Mouse (Mus musculus): ENCODE measurements around the gene Dnajb2.
A peak's percentile ranks its signal among the peaks of the same experiment; 100 is the strongest.

Gene Dnajb2

GRCm38 (mm10) chr1:75248041-75248772, 12.0 kb downstream of the Dnajb2 start:
- no peak for DNase-seq (ENCODE audit: extremely low spot score, low read depth, low spot score)

- no peak for DNase-seq (ENCODE audit: extremely low spot score, low read depth, low spot score)
Measured at GRCm38 (mm10) chr1:75250498-75250897, 14.3 kb downstream of the Dnajb2 start.

GRCm38 (mm10) chr1:75251112-75251970, 15.1 kb downstream of the Dnajb2 start:
- no peak for DNase-seq (ENCODE audit: extremely low spot score, low read depth, low spot score)

DNA sequence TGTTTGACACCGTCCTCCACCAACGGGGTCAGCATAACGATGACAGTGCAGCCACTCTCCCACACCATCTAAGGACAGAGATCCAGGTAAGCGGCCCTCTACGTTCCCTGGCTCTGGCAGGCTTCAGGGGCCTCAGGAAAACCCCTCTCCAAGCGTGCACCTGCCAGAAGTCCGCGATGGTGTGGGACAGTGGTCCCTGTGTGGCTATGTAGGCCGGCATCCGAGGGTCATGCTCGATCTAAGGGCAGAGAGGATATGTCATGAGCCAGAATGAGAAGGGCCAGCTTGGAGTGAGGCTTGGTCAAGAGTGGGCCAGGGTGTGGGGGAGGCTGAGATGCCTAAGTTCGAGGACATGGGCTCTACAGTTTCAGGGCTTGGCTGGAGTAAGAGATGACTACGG, 16.1 kb downstream of the Dnajb2 start:
- no peak for DNase-seq (ENCODE audit: extremely low spot score, low read depth, low spot score)

- no peak for DNase-seq (ENCODE audit: extremely low spot score, low read depth, low spot score)
Measured at GRCm38 (mm10) chr1:75253029-75253428, 16.8 kb downstream of the Dnajb2 start.

DNA sequence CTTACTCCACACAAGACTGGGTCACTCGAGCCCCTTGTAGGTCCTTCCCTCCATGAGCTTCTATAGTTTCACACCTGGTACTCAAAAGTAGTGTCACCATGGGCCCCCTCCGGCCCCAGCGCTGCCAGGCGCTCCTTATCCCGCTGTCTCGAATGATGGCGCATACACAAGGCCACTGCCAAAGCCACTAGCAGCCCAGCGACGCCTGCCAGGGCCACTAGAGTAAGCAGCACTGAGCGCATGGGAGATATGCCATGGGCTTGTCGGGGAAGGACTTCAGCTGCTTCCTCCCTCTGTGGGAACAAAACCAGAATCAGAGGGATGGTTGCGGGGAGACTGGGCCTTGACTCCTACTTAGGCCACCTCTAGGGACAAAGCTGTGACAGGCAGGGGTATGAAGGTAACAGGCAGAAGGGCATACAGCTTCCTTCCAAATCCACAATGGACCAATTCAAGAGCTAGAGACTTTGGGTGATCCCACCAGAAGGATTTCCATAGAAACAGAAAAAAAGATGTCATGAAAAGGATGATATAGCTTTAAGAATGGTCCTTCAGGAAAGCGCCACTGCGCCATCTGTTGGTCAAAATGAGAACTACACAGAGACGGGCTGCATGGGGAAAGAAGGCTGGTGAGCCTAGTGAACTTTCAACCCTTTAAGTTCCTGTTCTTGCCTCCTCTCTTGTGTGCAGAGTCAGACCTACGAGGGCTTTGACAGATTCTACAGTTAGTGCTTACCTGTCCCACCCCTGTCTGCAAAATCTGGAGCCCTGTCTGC, 17.8 kb downstream of the Dnajb2 start:
- DNase-seq (ENCODE audit: extremely low spot score, low read depth, low spot score) = no peak

DNA sequence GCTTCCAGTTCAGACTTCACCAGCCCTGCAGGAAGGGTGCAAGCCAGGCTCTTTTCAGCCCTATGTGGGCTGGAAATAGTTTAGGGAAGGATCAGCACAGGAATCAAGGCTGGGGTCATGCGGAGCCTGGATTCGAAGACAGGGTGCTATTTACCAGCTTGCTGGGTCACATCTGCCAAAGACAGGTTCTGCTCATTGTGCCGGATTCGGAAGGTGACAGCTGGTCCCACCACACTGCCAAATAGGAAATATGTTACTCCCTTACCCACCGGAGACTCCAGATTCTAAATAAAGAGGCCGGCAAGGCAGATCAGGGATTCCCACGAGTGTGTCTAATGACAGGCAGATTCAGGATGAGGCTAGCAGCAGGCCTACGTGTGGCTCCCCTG, 18.4 kb downstream of the Dnajb2 start:
- DNase-seq (ENCODE audit: extremely low spot score, low read depth, low spot score) = no peak

GRCm38 (mm10) chr1:75255516-75256046, 19.4 kb downstream of the Dnajb2 start:
- DNase-seq (ENCODE audit: extremely low spot score, low read depth, low spot score) = no peak

- DNase-seq (ENCODE audit: extremely low spot score, low read depth, low spot score) = no peak
Measured at GRCm38 (mm10) chr1:75261278-75261677, 25.1 kb downstream of the Dnajb2 start.

DNA sequence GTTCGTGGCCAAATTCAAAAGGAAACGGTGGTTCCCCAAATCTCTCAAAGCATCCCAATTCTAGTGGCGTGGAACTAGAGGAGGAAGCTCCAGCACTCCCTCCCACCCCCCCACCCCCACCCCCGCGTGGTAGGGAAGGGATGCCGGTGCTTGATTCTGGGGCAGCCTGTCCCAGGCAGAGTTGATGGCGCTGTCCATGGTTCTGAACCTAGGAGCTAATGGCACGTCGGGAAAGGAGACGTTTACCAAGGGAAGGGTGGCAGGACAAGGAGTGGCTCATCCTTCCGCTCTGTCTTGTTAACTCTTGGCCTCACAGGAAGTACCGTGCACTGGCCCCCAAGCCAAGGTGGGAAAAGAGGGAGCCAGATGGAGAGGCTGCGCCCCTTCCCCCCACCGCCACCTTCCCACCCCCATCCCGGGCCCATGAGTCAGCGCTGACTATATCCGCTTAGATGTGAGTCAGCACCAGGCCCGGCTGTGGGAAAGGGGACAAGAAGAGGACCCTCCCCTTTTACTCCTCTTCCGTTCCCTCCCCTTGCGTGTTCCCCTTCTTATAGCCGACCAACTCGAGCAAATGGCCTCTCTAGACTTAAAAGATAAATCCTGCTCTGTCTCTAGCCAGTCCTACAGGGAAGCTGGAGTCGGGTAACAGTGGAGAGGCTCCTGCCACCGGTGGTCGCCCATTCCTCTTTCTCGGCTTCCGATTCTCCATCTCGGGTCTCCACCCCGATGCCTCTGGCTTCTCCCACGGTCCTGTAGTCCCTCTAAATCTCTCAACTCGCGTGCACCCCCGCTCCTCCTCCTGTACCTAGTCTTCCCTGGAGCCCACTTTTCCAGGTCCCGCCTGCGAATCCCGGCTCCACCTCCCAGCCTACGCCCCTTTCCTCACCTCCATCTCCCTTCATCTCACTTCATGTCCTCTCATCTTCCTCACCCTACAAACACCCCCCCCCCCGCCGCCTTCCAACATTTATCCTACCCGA, 27.1 kb downstream of the Dnajb2 start:
- DNase-seq (ENCODE audit: extremely low spot score, low read depth, low spot score) = no peak

DNA sequence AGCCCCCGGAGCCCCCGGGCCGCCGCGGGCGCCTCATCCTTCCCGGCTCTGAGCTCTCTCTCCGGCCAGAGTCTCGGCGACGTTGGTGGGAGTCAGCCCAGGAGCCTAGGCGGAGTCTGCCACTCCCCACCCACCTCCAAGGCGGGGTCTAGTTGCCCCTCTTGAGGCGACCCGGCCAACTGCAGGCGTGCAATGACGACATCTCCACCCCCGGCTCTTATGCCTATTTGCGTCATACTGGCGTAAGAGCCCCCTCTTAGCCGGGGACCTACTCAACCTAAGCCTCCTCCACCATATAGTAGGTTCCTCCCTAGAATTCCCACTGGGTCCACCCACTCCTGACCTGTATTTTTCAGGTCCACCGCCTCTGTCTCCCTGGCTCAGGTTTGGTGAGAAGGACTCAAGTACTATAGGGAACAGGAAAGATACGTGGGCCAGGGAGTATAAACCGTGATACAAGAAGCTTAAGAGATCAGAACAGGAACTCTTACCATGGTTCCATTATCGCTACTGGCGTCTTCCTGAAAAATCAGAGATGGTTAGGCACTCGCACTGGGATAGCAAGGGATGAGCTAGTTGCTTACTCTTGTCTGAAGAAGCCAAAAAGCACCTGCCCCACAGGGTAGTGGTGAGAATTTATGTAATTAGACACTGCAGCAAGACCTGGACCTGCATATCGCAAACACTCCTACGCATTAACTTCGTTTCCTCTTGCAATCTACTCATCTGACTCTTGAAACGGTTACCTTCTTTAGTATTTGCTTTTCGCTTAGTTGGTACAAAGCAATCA, 28.1 kb downstream of the Dnajb2 start, which contains the start of gene Ptprn:
Ptprn (minus strand) TSS at position 412 of the 790 bp plus-strand sequence.
- no peak for DNase-seq (ENCODE audit: extremely low spot score, low read depth, low spot score)

DNA sequence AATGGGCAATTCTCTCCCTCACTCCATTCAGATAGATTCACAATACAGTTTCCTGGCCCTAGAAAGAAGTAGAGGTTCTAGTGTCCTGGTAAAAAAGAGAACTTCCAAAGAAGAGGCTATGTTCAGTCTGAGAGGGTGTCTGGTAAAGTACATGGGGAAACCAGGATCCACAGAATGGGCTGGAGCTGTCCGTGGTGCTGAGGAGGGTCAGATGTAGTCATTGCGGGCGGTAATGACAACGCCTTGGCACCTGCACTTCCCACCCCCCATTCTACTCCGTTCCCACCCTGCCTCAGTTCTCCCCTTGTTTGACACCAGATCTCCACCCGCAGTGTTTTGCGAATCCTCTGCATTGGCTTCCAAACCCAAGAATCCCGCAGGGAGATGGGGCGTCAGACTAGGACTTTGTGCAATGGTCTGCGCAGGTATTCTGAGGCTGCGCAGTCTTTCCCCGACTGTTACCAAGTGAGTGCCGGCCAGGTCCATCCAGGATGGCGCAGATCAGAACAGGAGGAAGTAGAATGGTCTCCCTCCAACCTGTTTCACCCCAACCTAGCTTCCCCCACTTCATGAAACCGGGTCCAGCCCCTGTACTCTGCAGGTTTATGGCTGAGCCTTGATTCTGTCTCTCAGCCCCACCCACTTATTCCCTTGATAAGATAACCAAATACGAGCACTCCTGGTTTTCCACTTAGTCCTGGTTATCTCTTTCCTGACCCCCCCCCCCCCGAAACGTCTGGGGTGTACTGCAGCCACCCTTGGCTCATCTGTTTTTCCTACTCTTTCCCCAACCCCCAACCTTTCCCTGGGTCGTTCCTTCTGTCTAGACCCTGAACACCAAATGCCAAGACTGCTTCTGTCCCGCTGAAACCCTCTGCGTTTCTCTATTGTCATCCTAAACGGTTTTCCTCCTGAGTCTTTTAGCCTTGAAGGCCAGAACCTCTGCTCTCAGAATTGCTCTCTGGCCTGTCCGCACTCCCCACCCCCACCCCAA, 41.3 kb downstream of the Dnajb2 start:
- DNase-seq (ENCODE audit: extremely low spot score, low read depth, low spot score) = peak; percentile 44

- DNase-seq (ENCODE audit: extremely low spot score, low read depth, low spot score) = no peak
Measured at GRCm38 (mm10) chr1:75278228-75278627, 42.0 kb downstream of the Dnajb2 start, which contains the start of gene Resp18. Resp18 (minus strand) TSS chr1:75278415.

- no peak for DNase-seq (ENCODE audit: extremely low spot score, low read depth, low spot score)
Measured at GRCm38 (mm10) chr1:75283017-75283416, 46.8 kb downstream of the Dnajb2 start.

DNA sequence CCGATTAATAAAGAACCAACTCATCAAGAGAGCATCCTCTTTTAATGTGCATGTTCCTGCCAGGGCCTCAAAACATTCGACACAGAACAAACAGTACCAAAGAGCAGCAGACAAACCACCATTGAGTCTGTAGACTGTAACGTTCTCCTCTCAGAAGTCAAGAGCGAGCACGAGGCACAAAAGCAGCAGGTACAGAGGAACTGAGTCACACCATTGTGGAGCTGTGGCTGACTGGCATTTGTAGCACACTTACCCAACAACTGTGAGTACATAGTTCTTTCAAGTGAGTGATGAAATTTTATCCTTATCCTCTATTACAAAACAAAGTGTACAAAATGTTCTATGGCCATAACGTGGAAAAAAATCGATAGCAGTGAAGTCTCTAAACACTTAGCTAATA, 48.7 kb downstream of the Dnajb2 start:
- DNase-seq (ENCODE audit: extremely low spot score, low read depth, low spot score) = no peak

GRCm38 (mm10) chr1:75289376-75289775, 53.2 kb downstream of the Dnajb2 start:
- DNase-seq (ENCODE audit: extremely low spot score, low read depth, low spot score) = no peak

DNA sequence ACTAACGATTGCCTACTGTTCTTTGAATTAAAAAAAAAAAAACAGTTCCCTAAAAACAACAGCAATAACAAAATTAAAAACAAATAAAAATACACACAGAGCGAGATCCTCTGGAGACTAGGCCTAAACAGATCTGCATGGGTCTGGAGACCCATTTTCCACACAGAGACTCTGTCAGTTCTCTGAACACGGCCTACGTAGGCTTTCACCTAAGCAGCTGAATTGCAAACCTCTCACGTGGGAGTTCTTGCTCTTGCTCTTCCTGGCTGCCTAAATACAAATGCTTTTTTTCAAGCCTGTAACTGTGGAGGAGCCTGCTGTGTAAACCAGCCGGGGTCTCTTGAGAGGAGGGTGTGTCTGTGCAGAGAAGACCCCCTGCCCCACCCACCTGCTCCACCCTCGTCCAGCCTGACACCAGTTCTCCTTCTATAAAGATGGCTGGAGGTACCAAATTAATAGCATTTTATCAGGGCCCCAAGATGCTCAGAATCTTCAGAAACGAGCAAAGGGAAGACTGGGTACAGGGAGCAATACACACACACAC, 53.8 kb downstream of the Dnajb2 start:
- DNase-seq (ENCODE audit: extremely low spot score, low read depth, low spot score) = no peak

GRCm38 (mm10) chr1:75290582-75290981, 54.4 kb downstream of the Dnajb2 start:
- DNase-seq (ENCODE audit: extremely low spot score, low read depth, low spot score) = no peak

Data from hindlimb bud, embryonic 11.5 days (tissue).